Mouse (Mus musculus): ENCODE measurements at regions not wholly inside any gene's neighbourhood (a gene's known extent, or its start where the extent isn't known, plus 50 kb on each side); places are given as distances from the start of the nearest gene placed in this dataset.

- Histone ChIP-seq H3K27me3 (replicated peaks) (no peaks in the 10 kb centered on the region), H3K4me3 (replicated peaks) (no peak overlapping the region), H3K36me3 (no peaks in the 10 kb centered on the region), H3K4me1 (peaks cover 5% of the 10 kb centered on the region; the same call in 1 of the 2 replicates), H3K4me2 (peak overlapping the region; percentile 10; the same call in 1 of the 2 replicates), H3K9ac (no peak overlapping the region), H3K9me3 (no peaks in the 10 kb centered on the region), H3K27ac (peak overlapping the region; percentile 54; the same call in 1 of the 2 replicates)
- WGBS = 31% methylated on average over 13 of the region's 13 CpGs
- ATAC-seq (ENCODE audit: insufficient read depth, low FRiP score, low read depth) = peak; percentile 80
Observed at GRCm38 (mm10) chr12:107831400-107832128, 171.8 kb downstream of the Bcl11b start.

- WGBS = 91% methylated on average over 8 of the region's 8 CpGs
Observed at GRCm38 (mm10) chr12:107833001-107833400, 170.4 kb downstream of the Bcl11b start.

GRCm38 (mm10) chr12:107834512-107834911 lies 168.9 kb downstream of the Bcl11b start:
- Histone ChIP-seq H3K9me3 (no peaks in the 10 kb centered on the region), H3K27ac (no peak overlapping the region), H3K9ac (no peak overlapping the region), H3K4me2 (no peak overlapping the region), H3K36me3 (no peaks in the 10 kb centered on the region), H3K4me1 (peaks cover 5% of the 10 kb centered on the region; the same call in 1 of the 2 replicates), H3K4me3 (replicated peaks) (no peak overlapping the region), H3K27me3 (replicated peaks) (no peaks in the 10 kb centered on the region)
- ATAC-seq (ENCODE audit: insufficient read depth, low FRiP score, low read depth) = no peak
- 73% methylated on average over 5 of the region's 5 CpGs for WGBS

More at GRCm38 (mm10) chr12:107833001-107833400, 170.4 kb downstream of the Bcl11b start:
- Histone ChIP-seq H3K4me2 (no peak overlapping the region), H3K27me3 (replicated peaks) (no peaks in the 10 kb centered on the region), H3K36me3 (no peaks in the 10 kb centered on the region), H3K4me3 (replicated peaks) (no peak overlapping the region), H3K9me3 (no peaks in the 10 kb centered on the region), H3K4me1 (peaks cover 5% of the 10 kb centered on the region; the same call in 1 of the 2 replicates), H3K27ac (no peak overlapping the region), H3K9ac (no peak overlapping the region)
- no peak for ATAC-seq (ENCODE audit: insufficient read depth, low FRiP score, low read depth)

- H3K4me3 ChIP-seq (replicated peaks) = no peak overlapping the region
- no peaks in the 10 kb centered on the region for H3K4me1 ChIP-seq
- H3K27me3 ChIP-seq (replicated peaks) = no peaks in the 10 kb centered on the region
- no peak overlapping the region for H3K9ac ChIP-seq
- H3K4me2 ChIP-seq = no peak overlapping the region
- no peaks in the 10 kb centered on the region for H3K36me3 ChIP-seq
- no peak overlapping the region for H3K27ac ChIP-seq
- no peaks in the 10 kb centered on the region for H3K9me3 ChIP-seq
- ATAC-seq (ENCODE audit: insufficient read depth, low FRiP score, low read depth) = no peak
- 89% methylated on average over 12 of the region's 12 CpGs for WGBS
Observed at GRCm38 (mm10) chr12:107837741-107838140, 165.7 kb downstream of the Bcl11b start.

- no peak overlapping the region for H3K27ac ChIP-seq
- H3K4me1 ChIP-seq = no peaks in the 10 kb centered on the region
- no peak overlapping the region for H3K9ac ChIP-seq
- WGBS = 88% methylated on average over 5 of the region's 5 CpGs
- H3K27me3 ChIP-seq (replicated peaks) = 0 out of 2 replicates have a peak, but pooled peaks cover 3% of the 10 kb centered on the region
- ATAC-seq (ENCODE audit: insufficient read depth, low FRiP score, low read depth) = no peak
- no peaks in the 10 kb centered on the region for H3K36me3 ChIP-seq
- H3K9me3 ChIP-seq = no peaks in the 10 kb centered on the region
- H3K4me3 ChIP-seq (replicated peaks) = no peak overlapping the region
- H3K4me2 ChIP-seq = no peak overlapping the region
Observed at GRCm38 (mm10) chr12:107844631-107845030, 158.8 kb downstream of the Bcl11b start.

- H3K27me3 ChIP-seq (replicated peaks) = 0 out of 2 replicates have a peak, but pooled peaks cover 4% of the 10 kb centered on the region
- H3K4me2 ChIP-seq = no peak overlapping the region
- WGBS = 88% methylated on average over 7 of the region's 7 CpGs
- H3K4me1 ChIP-seq = no peaks in the 10 kb centered on the region
- no peak overlapping the region for H3K9ac ChIP-seq
- H3K9me3 ChIP-seq = no peaks in the 10 kb centered on the region
- no peaks in the 10 kb centered on the region for H3K36me3 ChIP-seq
- H3K4me3 ChIP-seq (replicated peaks) = no peak overlapping the region
- ATAC-seq (ENCODE audit: insufficient read depth, low FRiP score, low read depth) = no peak
- no peak overlapping the region for H3K27ac ChIP-seq
Observed at GRCm38 (mm10) chr12:107850591-107850990, 152.8 kb downstream of the Bcl11b start.

- 49% methylated on average over 7 of the region's 7 CpGs for WGBS
- no peak for ATAC-seq (ENCODE audit: insufficient read depth, low FRiP score, low read depth)
Observed at GRCm38 (mm10) chr12:107852921-107853320, 150.5 kb downstream of the Bcl11b start.

GRCm38 (mm10) chr12:107855547-107855946 lies 147.9 kb downstream of the Bcl11b start:
- H3K4me1 ChIP-seq = 0 out of 2 replicates have a peak, but pooled peaks cover 7% of the 10 kb centered on the region
- H3K4me3 ChIP-seq (replicated peaks) = no peak overlapping the region
- H3K36me3 ChIP-seq = no peaks in the 10 kb centered on the region
- no peak overlapping the region for H3K4me2 ChIP-seq
- no peak for ATAC-seq (ENCODE audit: insufficient read depth, low FRiP score, low read depth)
- H3K9me3 ChIP-seq = no peaks in the 10 kb centered on the region
- whole genome bisulfite sequencing = 56% methylated on average over 4 of the region's 4 CpGs
- no peaks in the 10 kb centered on the region for H3K27me3 ChIP-seq (replicated peaks)
- H3K9ac ChIP-seq = no peak overlapping the region
- no peak overlapping the region for H3K27ac ChIP-seq

More at GRCm38 (mm10) chr12:107852921-107853320, 150.5 kb downstream of the Bcl11b start:
- H3K27me3 ChIP-seq (replicated peaks) = 0 out of 2 replicates have a peak, but pooled peaks cover 4% of the 10 kb centered on the region
- no peak overlapping the region for H3K9ac ChIP-seq
- no peak overlapping the region for H3K4me2 ChIP-seq
- no peaks in the 10 kb centered on the region for H3K9me3 ChIP-seq
- H3K27ac ChIP-seq = no peak overlapping the region
- no peak overlapping the region for H3K4me3 ChIP-seq (replicated peaks)
- H3K36me3 ChIP-seq = no peaks in the 10 kb centered on the region
- H3K4me1 ChIP-seq = 0 out of 2 replicates have a peak, but pooled peaks cover 7% of the 10 kb centered on the region

GRCm38 (mm10) chr12:107856421-107857043 lies 146.9 kb downstream of the Bcl11b start:
- Histone ChIP-seq H3K27me3 (replicated peaks) (no peaks in the 10 kb centered on the region), H3K4me1 (0 out of 2 replicates have a peak, but pooled peaks cover 7% of the 10 kb centered on the region), H3K36me3 (no peaks in the 10 kb centered on the region), H3K27ac (0 out of 2 replicates have a peak overlapping the region, but pooled peaks have one; percentile 16), H3K4me3 (replicated peaks) (no peak overlapping the region), H3K4me2 (no peak overlapping the region), H3K9ac (no peak overlapping the region), H3K9me3 (no peaks in the 10 kb centered on the region)
- WGBS = 48% methylated on average over 6 of the region's 6 CpGs
- peak; percentile 62 for ATAC-seq (ENCODE audit: insufficient read depth, low FRiP score, low read depth)

- 44% methylated on average over 10 of the region's 10 CpGs for WGBS
- no peak for ATAC-seq (ENCODE audit: insufficient read depth, low FRiP score, low read depth)
Observed at GRCm38 (mm10) chr12:107858536-107859280, 144.7 kb downstream of the Bcl11b start.

GRCm38 (mm10) chr12:107859750-107860149 lies 143.7 kb downstream of the Bcl11b start:
- no peak overlapping the region for H3K4me3 ChIP-seq (replicated peaks)
- H3K9ac ChIP-seq = no peak overlapping the region
- no peaks in the 10 kb centered on the region for H3K27me3 ChIP-seq (replicated peaks)
- H3K9me3 ChIP-seq = no peaks in the 10 kb centered on the region
- WGBS = 34% methylated on average over 8 of the region's 8 CpGs
- ATAC-seq (ENCODE audit: insufficient read depth, low FRiP score, low read depth) = no peak
- no peak overlapping the region for H3K27ac ChIP-seq
- H3K4me2 ChIP-seq = no peak overlapping the region
- 0 out of 2 replicates have a peak, but pooled peaks cover 7% of the 10 kb centered on the region for H3K4me1 ChIP-seq
- H3K36me3 ChIP-seq = no peaks in the 10 kb centered on the region

More at GRCm38 (mm10) chr12:107858536-107859280, 144.7 kb downstream of the Bcl11b start:
- Histone ChIP-seq H3K9ac (no peak overlapping the region), H3K27me3 (replicated peaks) (no peaks in the 10 kb centered on the region), H3K9me3 (no peaks in the 10 kb centered on the region), H3K36me3 (no peaks in the 10 kb centered on the region), H3K27ac (no peak overlapping the region), H3K4me3 (replicated peaks) (no peak overlapping the region), H3K4me2 (no peak overlapping the region), H3K4me1 (0 out of 2 replicates have a peak, but pooled peaks cover 7% of the 10 kb centered on the region)
